Mouse (Mus musculus) embryonic fibroblast, embryonic 13.5 days (primary cell): ENCODE measurements around the gene Gm47955. TPM values are rescaled to one million over a fixed set of nuclear protein-coding genes. Genes with fewer than 3 reads are reported as not detected.
"Not testable (repeated sequence)": the region's sequence is repeated elsewhere in the genome, so short reads cannot be mapped to it uniquely, and the experiment has no call there.

Experiments
- H3K27ac ChIP-seq: 2 replicates; pipeline ENCODE4 v1.5.1; 2012; ENCODE audit warnings: low read length, control low read depth, inconsistent platforms; ENCODE audit not compliant: insufficient read depth
- H3K4me1 ChIP-seq: 2 replicates; pipeline ENCODE4 v1.6.1; 2011; ENCODE audit warnings: low read length; ENCODE audit not compliant: control insufficient read depth, insufficient read depth
- H3K4me3 ChIP-seq: 2 replicates; pipeline ENCODE4 v1.5.1; 2011; ENCODE audit warnings: mild to moderate bottlenecking, control low read depth, low read length; ENCODE audit not compliant: insufficient read depth
- CTCF ChIP-seq: IDR thresholded peaks from 2 replicates; pipeline ENCODE4 v1.5.1; 2011; ENCODE audit warnings: mild to moderate bottlenecking, control low read depth, low read length, moderate library complexity, borderline replicate concordance; ENCODE audit not compliant: insufficient read depth
- POLR2A ChIP-seq: IDR thresholded peaks from 2 replicates; pipeline ENCODE4 v1.6.1; 2011; ENCODE audit warnings: low read depth, mild to moderate bottlenecking, control low read depth, low read length, moderate library complexity
- polyA plus RNA-seq: library from polyadenylated mRNA; stranded (reverse); fragments of >200 nt; gene quantifications from 2 replicates; pipeline ENCODE4 v1.2.4, GENCODE M21; 2011; ENCODE audit warnings: low read depth; ENCODE audit not compliant: missing spikeins, insufficient read length

Gene Gm47955
- polyA plus RNA-seq, 1 experiment: not detected

GRCm38 (mm10) chr1:82991596-82991995 is 31.5 kb downstream of the Gm47955 start:
- no peak for TF ChIP-seq CTCF
- TF ChIP-seq POLR2A: no peak
- no peak overlapping the region for H3K4me3 ChIP-seq
- no peaks in the 10 kb centered on the region for H3K4me1 ChIP-seq
- H3K27ac ChIP-seq: no peak overlapping the region

DNA sequence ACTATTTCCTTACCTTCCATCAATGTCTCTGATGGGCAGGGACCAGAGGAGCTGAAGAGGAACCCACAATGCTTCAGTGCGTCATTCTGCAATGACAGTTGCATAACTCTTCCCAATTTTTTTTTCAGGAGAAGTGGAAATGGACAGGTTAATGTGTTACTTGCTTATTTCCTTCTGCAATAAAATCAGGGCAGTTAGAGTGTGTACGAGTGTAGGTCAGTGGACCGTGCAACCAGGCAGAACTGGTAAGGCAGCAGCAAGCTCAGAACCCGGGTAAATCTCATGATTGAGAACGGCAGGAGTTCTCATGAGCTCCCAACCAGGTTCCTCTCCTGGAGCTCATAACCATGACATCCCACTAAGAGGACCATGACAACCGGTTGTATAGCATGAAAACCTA is 32.0 kb downstream of the Gm47955 start:
- Histone ChIP-seq H3K4me1 (no peaks in the 10 kb centered on the region), H3K4me3 (no peak overlapping the region), H3K27ac (no peak overlapping the region)
- TF ChIP-seq POLR2A (no peak), CTCF (no peak)

GRCm38 (mm10) chr1:82993947-82994346 is 33.9 kb downstream of the Gm47955 start:
- H3K4me1 ChIP-seq: no peaks in the 10 kb centered on the region
- TF ChIP-seq CTCF: no peak
- TF ChIP-seq POLR2A: no peak
- no peak overlapping the region for H3K4me3 ChIP-seq
- H3K27ac ChIP-seq: no peak overlapping the region

GRCm38 (mm10) chr1:83000306-83000705 is 40.2 kb downstream of the Gm47955 start, which contains the start of gene Gm47959:
Gene Gm47959 (plus strand): TSS chr1:83000548.
- not testable (repeated sequence) for H3K4me3 ChIP-seq, H3K4me1 ChIP-seq, H3K27ac ChIP-seq

DNA sequence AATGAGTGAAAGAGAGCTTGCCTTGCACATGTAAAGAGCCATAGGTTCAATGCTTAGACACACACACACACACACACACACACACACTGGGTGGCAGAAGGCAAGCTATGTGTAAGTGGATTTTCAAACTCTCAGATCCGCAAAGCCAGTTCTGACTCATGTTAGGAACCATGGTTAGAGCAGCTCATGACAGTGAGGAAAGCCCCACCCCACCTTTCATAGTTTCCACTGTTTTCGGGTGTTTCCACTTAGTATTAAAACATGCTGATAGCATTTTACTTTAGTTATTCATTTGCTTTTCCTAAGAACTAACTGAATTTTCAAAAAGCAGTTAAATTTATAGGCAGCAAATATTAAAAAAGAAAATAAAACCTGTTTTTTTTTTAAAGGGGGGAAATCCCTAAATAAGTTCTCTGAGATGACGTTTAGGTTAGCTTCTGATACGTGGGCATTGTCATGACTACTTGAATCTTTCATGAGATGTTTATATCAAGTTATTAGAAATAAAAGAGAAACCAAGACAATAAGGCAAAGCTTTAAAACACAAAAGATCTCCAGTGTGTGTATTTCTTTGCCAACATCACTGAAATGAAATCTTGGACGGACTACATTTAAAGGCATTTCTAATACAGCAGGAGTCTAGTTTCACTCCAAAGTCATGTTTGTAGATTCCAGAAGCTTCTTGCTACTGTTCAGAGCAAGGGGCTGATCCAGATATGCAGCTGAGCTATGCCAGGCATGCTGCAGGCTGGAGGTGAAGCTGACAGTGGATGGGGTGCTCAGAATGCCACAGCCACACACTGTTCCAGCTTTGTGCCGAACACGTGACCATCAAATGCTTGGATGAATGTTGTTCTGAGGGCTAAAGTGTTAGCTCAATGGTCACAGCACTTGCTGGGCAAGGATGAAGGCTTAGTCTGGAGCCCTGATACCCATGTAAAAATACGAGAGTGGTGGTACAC is 46.4 kb downstream of the Gm47955 start:
- no peaks in the 10 kb centered on the region for H3K4me1 ChIP-seq
- H3K27ac ChIP-seq: no peak overlapping the region
- TF ChIP-seq CTCF: no peak
- TF ChIP-seq POLR2A: no peak
- H3K4me3 ChIP-seq: no peak overlapping the region

GRCm38 (mm10) chr1:83007471-83007870 is 47.4 kb downstream of the Gm47955 start:
- Histone ChIP-seq H3K4me3 (no peak overlapping the region), H3K27ac (no peak overlapping the region), H3K4me1 (no peaks in the 10 kb centered on the region)
- TF ChIP-seq POLR2A (no peak), CTCF (no peak)

Other genes with a start within 250 kb of the Gm47955 start
- 131 and 150 TPM in 2 replicates for gene Mff, start 235.4 kb upstream of the Gm47955 start, polyA plus RNA-seq
- not detected in 2 replicates for gene Tm4sf20, start 191.8 kb upstream of the Gm47955 start, polyA plus RNA-seq
- not detected in 2 replicates for gene Gm47791, start 189.0 kb upstream of the Gm47955 start, polyA plus RNA-seq
- 75.1 and 77.5 TPM in 2 replicates for gene Agfg1, start 120.8 kb upstream of the Gm47955 start, polyA plus RNA-seq
- 1.1 TPM in 1 of 2 replicates, not detected in the other for gene A030005L19Rik, start 47.0 kb upstream of the Gm47955 start, polyA plus RNA-seq
- gene A030014E15Rik, start 35.4 kb upstream of the Gm47955 start, polyA plus RNA-seq: not detected in 2 replicates
- not detected in 2 replicates for gene Gm6217, start 28.9 kb upstream of the Gm47955 start, polyA plus RNA-seq
- not detected in 2 replicates for gene A030003K21Rik, start 16.9 kb upstream of the Gm47955 start, polyA plus RNA-seq
- not detected in 2 replicates for gene Gm7544, start 4.3 kb upstream of the Gm47955 start, polyA plus RNA-seq
- gene Gm47959, start 40.3 kb downstream of the Gm47955 start, polyA plus RNA-seq: not detected in 2 replicates
- 0.38 and 0.93 TPM in 2 replicates for gene Slc19a3, start 78.2 kb downstream of the Gm47955 start, polyA plus RNA-seq
- not detected in 2 replicates for gene Krtap28-10, start 82.2 kb downstream of the Gm47955 start, polyA plus RNA-seq
- not detected in 2 replicates for gene Gm47969, start 84.6 kb downstream of the Gm47955 start, polyA plus RNA-seq
- gene A030005K14Rik, start 99.1 kb downstream of the Gm47955 start, polyA plus RNA-seq: not detected in 2 replicates
- not detected in 2 replicates for gene Krtap28-13, start 100.6 kb downstream of the Gm47955 start, polyA plus RNA-seq
- 11.8 and 12.2 TPM in 2 replicates for gene Ccl20, start 156.5 kb downstream of the Gm47955 start, polyA plus RNA-seq
- not detected in 2 replicates for gene Daw1, start 199.5 kb downstream of the Gm47955 start, polyA plus RNA-seq